Mouse (Mus musculus) neural tube, embryonic 11.5 days (tissue): ENCODE data around the gene Jph4. TPM values are rescaled to one million over a fixed set of nuclear protein-coding genes. Genes with fewer than 3 reads are reported as not detected.
A peak's percentile ranks its signal among the peaks of the same experiment; 100 is the strongest.

Experiments
- ATAC-seq: fragments of 200-750 bp; cut with Nextera tagmentation; 2 replicates; pipeline ENCODE4 v1.8.0; 2017; ENCODE audit warnings: moderate number of reproducible peaks, mild to moderate bottlenecking, moderate TSS enrichment, moderate library complexity; ENCODE audit not compliant: insufficient read depth, low FRiP score, low TSS enrichment
- DNase-seq: peaks from one replicate; pipeline ENCODE4 v3.0.0-alpha.2; 2015; ENCODE audit warnings: low spot score
- H3K27ac ChIP-seq: fragments of 300-500 bp; sonication (generic); 2 replicates; pipeline ENCODE4 v1.5.1; 2014; ENCODE audit warnings: low read depth, mild to moderate bottlenecking, low read length
- H3K27me3 ChIP-seq: fragments of 300-500 bp; sonication (generic); 2 replicates; pipeline ENCODE4 v1.6.1; 2014; ENCODE audit warnings: mild to moderate bottlenecking, low read length, mixed read lengths; ENCODE audit not compliant: control insufficient read depth, insufficient read depth
- H3K36me3 ChIP-seq: fragments of 300-500 bp; sonication (generic); 2 replicates; pipeline ENCODE4 v1.6.1; 2014; ENCODE audit warnings: mild to moderate bottlenecking, low read length, moderate library complexity, mixed read lengths; ENCODE audit not compliant: control insufficient read depth, insufficient read depth
- H3K4me1 ChIP-seq: fragments of 300-500 bp; sonication (generic); 2 replicates; pipeline ENCODE4 v1.6.1; 2014; ENCODE audit warnings: low read length, mixed read lengths; ENCODE audit not compliant: control insufficient read depth, insufficient read depth
- H3K4me2 ChIP-seq: fragments of 300-500 bp; sonication (generic); 2 replicates; pipeline ENCODE4 v1.6.1; 2014; ENCODE audit warnings: low read depth, mild to moderate bottlenecking, moderate library complexity
- H3K4me3 ChIP-seq: fragments of 300-500 bp; sonication (generic); 2 replicates; pipeline ENCODE4 v1.5.1; 2014; ENCODE audit warnings: low read depth, low read length
- H3K9ac ChIP-seq: fragments of 300-500 bp; sonication (generic); 2 replicates; pipeline ENCODE4 v1.6.1; 2014; ENCODE audit warnings: mild to moderate bottlenecking, low read length
- H3K9me3 ChIP-seq: fragments of 300-500 bp; sonication (generic); 2 replicates; pipeline ENCODE4 v1.6.1; 2016; ENCODE audit warnings: low read length; ENCODE audit not compliant: control insufficient read depth
- WGBS: fragments of 180-500 bp; shearing (Covaris S2); extraction: QIAGEN DNeasy Blood & Tissue Kit; methylation state at CpG from one replicate; pipeline ENCODE4 v1.1.7; 2014; 5-methylcytosine and 5-hydroxymethylcytosine counted together
- polyA plus RNA-seq: library from polyadenylated mRNA; unstranded; fragments of >200 nt; fragmentation: Nextera tagmentation; extraction: Ambion mirVana; gene quantifications from 2 replicates; pipeline ENCODE4 v1.2.1, GENCODE M21; 2014

The Jph4 gene
- polyA plus RNA-seq, 1 experiment from 2014 or later, result 3.8 TPM

GRCm38 (mm10) chr14:55111720-55112119 is 5.0 kb downstream of the Jph4 start:
- no peak overlapping the region for H3K4me2 ChIP-seq
- 69% methylated on average over 2 of the region's 2 CpGs for WGBS
- DNase-seq, result no peak
- peaks cover 44% of the 10 kb centered on the region for H3K27me3 ChIP-seq
- H3K9me3 ChIP-seq, result no peaks in the 10 kb centered on the region
- no peak overlapping the region for H3K27ac ChIP-seq
- no peak overlapping the region for H3K9ac ChIP-seq
- H3K4me3 ChIP-seq, result no peak overlapping the region
- H3K4me1 ChIP-seq, result peaks cover 23% of the 10 kb centered on the region
- no peaks in the 10 kb centered on the region for H3K36me3 ChIP-seq
- ATAC-seq, result no peak

GRCm38 (mm10) chr14:55110076-55110475 is 6.7 kb downstream of the Jph4 start:
- ATAC-seq (no peak), DNase-seq (no peak)
- WGBS, result 38% methylated on average over 9 of the region's 9 CpGs
- Histone ChIP-seq H3K9ac (no peak overlapping the region), H3K4me3 (no peak overlapping the region), H3K27ac (no peak overlapping the region), H3K4me2 (no peak overlapping the region), H3K36me3 (no peaks in the 10 kb centered on the region), H3K4me1 (peaks cover 19% of the 10 kb centered on the region), H3K27me3 (peaks cover 31% of the 10 kb centered on the region), H3K9me3 (no peaks in the 10 kb centered on the region)

GRCm38 (mm10) chr14:55109048-55109873 is 7.5 kb downstream of the Jph4 start:
- peaks cover 18% of the 10 kb centered on the region for H3K4me1 ChIP-seq
- no peak for ATAC-seq
- DNase-seq, result no peak
- no peak overlapping the region for H3K27ac ChIP-seq
- no peaks in the 10 kb centered on the region for H3K36me3 ChIP-seq
- no peaks in the 10 kb centered on the region for H3K9me3 ChIP-seq
- H3K9ac ChIP-seq, result no peak overlapping the region
- 19% methylated on average over 21 of the region's 21 CpGs for whole genome bisulfite sequencing
- no peak overlapping the region for H3K4me3 ChIP-seq
- H3K27me3 ChIP-seq, result peaks cover 23% of the 10 kb centered on the region
- H3K4me2 ChIP-seq, result no peak overlapping the region; the same call in 1 of the 2 replicates

GRCm38 (mm10) chr14:55108202-55108870 is 8.4 kb downstream of the Jph4 start:
- H3K9ac ChIP-seq, result no peak overlapping the region
- H3K4me3 ChIP-seq, result no peak overlapping the region

GRCm38 (mm10) chr14:55106990-55107389 is 9.7 kb downstream of the Jph4 start:
- no peak for DNase-seq
- no peak overlapping the region for H3K9ac ChIP-seq
- no peak overlapping the region for H3K27ac ChIP-seq
- 74% methylated on average over 8 of the region's 8 CpGs for WGBS
- H3K4me1 ChIP-seq, result peaks cover 17% of the 10 kb centered on the region
- H3K36me3 ChIP-seq, result no peaks in the 10 kb centered on the region
- peaks cover 8% of the 10 kb centered on the region; the same call in 1 of the 2 replicates for H3K27me3 ChIP-seq
- no peak for ATAC-seq
- no peak overlapping the region for H3K4me3 ChIP-seq
- H3K4me2 ChIP-seq, result no peak overlapping the region
- no peaks in the 10 kb centered on the region for H3K9me3 ChIP-seq

More at GRCm38 (mm10) chr14:55108202-55108870, 8.4 kb downstream of the Jph4 start:
- 47% methylated on average over 9 of the region's 9 CpGs for WGBS
- DNase-seq, result no peak
- Histone ChIP-seq H3K27me3 (peaks cover 14% of the 10 kb centered on the region), H3K27ac (no peak overlapping the region), H3K36me3 (no peaks in the 10 kb centered on the region), H3K9me3 (no peaks in the 10 kb centered on the region), H3K4me2 (no peak overlapping the region), H3K4me1 (peaks cover 17% of the 10 kb centered on the region)
- peak; percentile 49; the same call in 1 of the 2 replicates for ATAC-seq

- peak within 1 kb of the TSS; percentile 62 for H3K9ac ChIP-seq
- H3K36me3 ChIP-seq, result no peaks in the 10 kb centered on the region
- ATAC-seq (peak; percentile 58; the same call in 1 of the 2 replicates), DNase-seq (peak; percentile 74)
- WGBS, result under 1% methylated on average over 39 of the region's 39 CpGs
- no peak within 1 kb of the TSS for H3K27ac ChIP-seq
- peaks cover 17% of the 10 kb centered on the region for H3K4me1 ChIP-seq
- no peaks in the 10 kb centered on the region for H3K9me3 ChIP-seq
- peak within 1 kb of the TSS; percentile 88 for H3K4me2 ChIP-seq
- peaks cover 4% of the 10 kb centered on the region; the same call in 1 of the 2 replicates for H3K27me3 ChIP-seq
- H3K4me3 ChIP-seq, result peak within 1 kb of the TSS; percentile 42
These were observed 10.6 kb downstream of the Jph4 start, which contains the start of gene Ap1g2 for GRCm38 (mm10) chr14:55105836-55106809. Gene Ap1g2 (minus strand): TSS chr14:55106593.

- no peak for DNase-seq
- Histone ChIP-seq H3K27ac (no peak overlapping the region), H3K9ac (no peak overlapping the region; the same call in 1 of the 2 replicates), H3K9me3 (no peaks in the 10 kb centered on the region), H3K27me3 (peaks cover 4% of the 10 kb centered on the region; the same call in 1 of the 2 replicates), H3K36me3 (no peaks in the 10 kb centered on the region), H3K4me1 (peaks cover 17% of the 10 kb centered on the region), H3K4me3 (peak overlapping the region; percentile 42; the same call in 1 of the 2 replicates), H3K4me2 (peak overlapping the region; percentile 88)
- no peak for ATAC-seq
- 4% methylated on average over 7 of the region's 7 CpGs for WGBS
These were observed 11.3 kb downstream of the Jph4 start for GRCm38 (mm10) chr14:55105386-55105785.

GRCm38 (mm10) chr14:55104365-55104764 is 12.4 kb downstream of the Jph4 start:
- no peak for DNase-seq
- Histone ChIP-seq H3K9ac (no peak overlapping the region), H3K4me2 (no peak overlapping the region), H3K4me1 (peaks cover 14% of the 10 kb centered on the region), H3K4me3 (no peak overlapping the region), H3K27me3 (no peaks in the 10 kb centered on the region), H3K27ac (no peak overlapping the region), H3K36me3 (no peaks in the 10 kb centered on the region), H3K9me3 (no peaks in the 10 kb centered on the region)
- ATAC-seq, result no peak
- 88% methylated on average over 18 of the region's 18 CpGs for WGBS
